Mouse (Mus musculus): ENCODE measurements around the gene Rhcg.

- TF ChIP-seq CTCF (IDR thresholded peaks at IDR 0.05), result no peak
- no peak for TF ChIP-seq EP300 (IDR thresholded peaks at IDR 0.05)
Measured at GRCm38 (mm10) chr7:79558698-79559097, 58.8 kb downstream of the Rhcg start.

Measured in lung, postnatal 0 days (tissue).